Mouse (Mus musculus) heart, postnatal 0 days (tissue): ENCODE results near the gene Thsd7a.

Experiments used
- CTCF ChIP-seq: IDR thresholded peaks from 2 replicates; pipeline ENCODE4 v1.5.1; 2016; ENCODE audit warnings: antibody characterized with exemption, control low read depth, low read depth
- EP300 ChIP-seq: IDR thresholded peaks from 2 replicates; pipeline ENCODE4 v1.6.1; 2016; ENCODE audit warnings: antibody characterized with exemption, low read depth

- no peak for TF ChIP-seq CTCF
- TF ChIP-seq EP300: no peak
Measured at GRCm38 (mm10) chr6:12765191-12765590, 16.0 kb upstream of the Thsd7a start.
